Mouse (Mus musculus) forebrain, embryonic 10.5 days (tissue): Measurements from ENCODE around the gene Fam71f1. TPM values are rescaled to one million over a fixed set of nuclear protein-coding genes. Genes with fewer than 3 reads are reported as not detected.

ENCODE experiments used
- DNase-seq: peaks from one replicate; pipeline ENCODE4 v3.0.0-alpha.2; 2017; ENCODE audit warnings: low spot score; ENCODE audit errors: extremely low spot score
- H3K27ac ChIP-seq: fragments of 300-500 bp; sonication (generic); 2 replicates; pipeline ENCODE4 v1.5.1; 2016; ENCODE audit warnings: mild to moderate bottlenecking
- H3K27me3 ChIP-seq: fragments of 300-500 bp; sonication (generic); 2 replicates; pipeline ENCODE4 v1.6.1; 2016; ENCODE audit warnings: mild to moderate bottlenecking; ENCODE audit not compliant: poor library complexity, severe bottlenecking
- H3K36me3 ChIP-seq: fragments of 300-500 bp; sonication (generic); replicated peaks from 2 replicates; pipeline ENCODE4 v1.6.1; 2016; ENCODE audit warnings: mild to moderate bottlenecking, moderate library complexity
- H3K4me1 ChIP-seq: fragments of 300-500 bp; sonication (generic); 2 replicates; pipeline ENCODE4 v1.6.1; 2016
- H3K4me3 ChIP-seq: fragments of 300-500 bp; sonication (generic); 2 replicates; pipeline ENCODE4 v1.5.1; 2016; ENCODE audit warnings: mild to moderate bottlenecking, moderate library complexity
- H3K9me3 ChIP-seq: fragments of 300-500 bp; sonication (generic); 2 replicates; pipeline ENCODE4 v1.6.1; 2016; ENCODE audit warnings: mild to moderate bottlenecking, moderate library complexity
- WGBS: fragments of 180-500 bp; shearing (Covaris S2); methylation state at CpG from one replicate; pipeline ENCODE4 v1.1.7; 2016; 5-methylcytosine and 5-hydroxymethylcytosine counted together
- polyA plus RNA-seq: library from polyadenylated mRNA; unstranded; fragments of >200 nt; fragmentation: Nextera tagmentation; extraction: Ambion mirVana; gene quantifications from 2 replicates; pipeline ENCODE4 v1.2.1, GENCODE M21; 2016

The Fam71f1 gene
- polyA plus RNA-seq, 1 experiment from 2014 or later: not detected

DNA sequence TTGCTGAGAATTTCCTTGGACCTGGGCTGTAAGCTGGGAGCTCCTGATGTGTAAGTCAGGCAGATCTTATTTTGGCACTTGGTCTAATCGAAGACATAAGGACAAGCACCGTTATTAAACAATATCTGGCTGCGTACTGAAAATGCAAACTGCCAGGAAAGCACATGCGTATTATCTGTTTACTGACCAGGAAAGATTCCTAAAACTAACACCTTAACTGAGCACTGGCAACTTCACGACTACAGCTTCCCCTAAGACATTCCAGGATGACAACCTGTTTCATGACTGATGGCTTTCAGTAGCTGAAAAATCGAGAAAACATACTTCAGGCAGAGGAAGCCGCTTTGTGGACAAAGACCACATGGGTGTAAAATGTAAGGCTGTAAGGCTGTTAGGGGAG lies 28.2 kb downstream of the Fam71f1 start:
- 46% methylated on average over 7 of the region's 7 CpGs for WGBS

DNA sequence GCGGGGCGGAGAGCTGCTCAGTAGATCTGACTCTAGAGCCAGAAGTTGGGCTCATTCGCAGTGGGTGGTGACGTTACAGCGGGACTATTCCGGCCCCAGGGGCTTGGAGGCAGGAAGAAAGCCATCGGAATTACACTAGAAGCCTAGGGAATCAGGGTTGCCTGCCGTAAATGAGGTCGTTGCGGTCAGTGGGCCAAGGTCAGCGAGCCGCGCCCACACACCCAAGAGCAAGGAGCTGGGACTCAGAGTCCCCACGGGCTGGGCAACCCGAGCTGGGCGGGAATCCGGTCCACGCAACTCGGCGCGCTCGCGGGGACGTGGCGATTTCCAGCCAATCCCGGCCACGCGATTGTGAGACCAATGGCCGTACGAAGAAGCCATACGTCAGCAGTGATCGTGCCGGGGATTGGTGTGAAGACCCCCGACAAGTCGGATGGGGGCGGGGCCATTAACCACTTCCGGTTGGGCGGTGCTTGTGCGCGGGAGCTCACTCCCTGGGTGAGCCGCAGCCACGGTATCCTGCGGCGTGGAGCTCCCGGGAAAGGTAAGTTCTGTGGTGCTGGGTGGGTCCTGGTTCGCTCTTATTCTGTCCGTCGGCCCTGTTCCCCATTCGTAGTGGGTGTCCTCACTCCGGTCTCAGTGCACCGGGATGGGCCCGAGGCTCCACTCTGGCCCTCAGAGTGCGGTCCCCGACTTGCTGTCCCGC lies 28.9 kb downstream of the Fam71f1 start, which contains the start of gene Calu:
Gene Calu, plus strand, starts transcription at position 405 of the 706 bp plus-strand sequence.
- peak within 1 kb of the TSS; percentile 95 for H3K27ac ChIP-seq
- H3K27me3 ChIP-seq: no peaks in the 10 kb centered on the region
- 0 out of 2 replicates have a peak, but pooled peaks cover 6% of the 10 kb centered on the region for H3K36me3 ChIP-seq
- 0% methylated on average over 55 of the region's 55 CpGs for WGBS
- DNase-seq: peak; percentile 100
- H3K4me3 ChIP-seq: peak within 1 kb of the TSS; percentile 92
- H3K9me3 ChIP-seq: no peaks in the 10 kb centered on the region
- peaks cover 17% of the 10 kb centered on the region for H3K4me1 ChIP-seq

More for the DNA sequence above, 28.2 kb downstream of the Fam71f1 start:
- Histone ChIP-seq H3K9me3 (no peaks in the 10 kb centered on the region), H3K4me1 (peaks cover 17% of the 10 kb centered on the region), H3K4me3 (peak overlapping the region; percentile 92), H3K27ac (peak overlapping the region; percentile 95), H3K36me3 (0 out of 2 replicates have a peak, but pooled peaks cover 6% of the 10 kb centered on the region), H3K27me3 (no peaks in the 10 kb centered on the region)
- no peak for DNase-seq

DNA sequence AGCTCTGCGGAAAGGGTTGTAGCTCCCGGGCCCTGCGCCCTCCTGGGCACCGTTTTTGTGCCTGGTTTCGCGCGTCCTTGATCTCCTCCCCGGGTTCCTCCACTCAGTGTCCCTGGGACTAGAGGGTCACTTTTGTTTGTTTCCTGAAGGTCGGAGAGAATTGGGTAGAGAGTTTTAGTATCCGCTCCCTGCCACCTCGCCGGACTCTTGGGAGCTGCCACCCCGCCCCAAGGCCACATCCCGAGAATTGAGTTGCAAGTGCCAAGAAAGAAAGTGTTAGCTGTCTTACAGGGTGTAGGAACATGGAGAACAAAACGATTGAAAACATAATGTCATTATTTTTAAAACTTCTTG lies 29.4 kb downstream of the Fam71f1 start:
- Histone ChIP-seq H3K4me3 (peak overlapping the region; percentile 92), H3K27me3 (no peaks in the 10 kb centered on the region), H3K27ac (peak overlapping the region; percentile 95), H3K36me3 (0 out of 2 replicates have a peak, but pooled peaks cover 6% of the 10 kb centered on the region), H3K4me1 (peaks cover 17% of the 10 kb centered on the region), H3K9me3 (no peaks in the 10 kb centered on the region)
- under 1% methylated on average over 15 of the region's 15 CpGs for WGBS
- no peak for DNase-seq

DNA sequence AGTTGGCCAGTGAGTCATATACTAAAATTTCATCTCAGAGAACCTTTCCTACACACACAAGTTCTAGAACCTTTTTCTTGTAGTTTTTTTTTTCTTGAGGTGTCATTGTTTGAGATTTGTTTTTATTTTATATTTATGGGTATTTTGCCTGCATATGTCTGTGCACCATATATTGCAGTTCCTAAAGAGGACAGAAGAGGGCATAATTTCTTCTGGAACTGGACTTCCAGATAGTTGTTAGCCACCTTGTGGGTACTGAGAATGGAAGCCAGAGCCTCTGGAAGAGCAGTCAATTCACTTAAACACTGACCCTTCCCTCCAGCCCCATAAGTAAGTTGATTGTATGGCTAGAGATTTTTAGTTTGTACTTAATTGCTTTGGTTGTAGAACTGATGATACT lies 32.7 kb downstream of the Fam71f1 start:
- H3K4me3 ChIP-seq: no peak overlapping the region
- H3K27ac ChIP-seq: no peak overlapping the region
- peaks cover 17% of the 10 kb centered on the region for H3K4me1 ChIP-seq
- DNase-seq: no peak
- peaks cover 16% of the 10 kb centered on the region for H3K36me3 ChIP-seq
- no peaks in the 10 kb centered on the region for H3K9me3 ChIP-seq
- no peaks in the 10 kb centered on the region for H3K27me3 ChIP-seq

DNA sequence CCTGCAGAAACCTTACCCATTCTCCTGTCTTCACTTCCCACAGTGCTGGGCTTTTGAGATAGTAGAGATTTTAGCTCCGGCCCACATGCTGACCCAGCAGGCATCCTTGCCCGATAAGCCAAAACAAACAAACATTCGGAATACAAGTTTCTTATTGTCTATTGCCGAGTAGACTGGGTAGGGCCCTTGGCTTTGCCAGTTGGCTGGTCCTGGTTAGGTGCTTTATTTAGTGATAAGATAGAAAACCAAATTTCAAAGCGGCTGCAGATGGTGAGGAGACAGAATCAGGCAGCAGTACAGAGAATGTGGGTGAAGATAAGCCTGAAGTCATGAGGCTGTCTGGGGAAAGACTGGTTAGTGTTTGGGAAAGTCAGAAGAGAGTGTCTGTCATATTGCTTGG lies 33.9 kb downstream of the Fam71f1 start:
- no peak overlapping the region for H3K4me3 ChIP-seq
- H3K27ac ChIP-seq: no peak overlapping the region
- WGBS: 53% methylated on average over 5 of the region's 5 CpGs
- H3K27me3 ChIP-seq: no peaks in the 10 kb centered on the region
- H3K36me3 ChIP-seq: peaks cover 28% of the 10 kb centered on the region
- peaks cover 9% of the 10 kb centered on the region for H3K4me1 ChIP-seq
- DNase-seq: no peak
- no peaks in the 10 kb centered on the region for H3K9me3 ChIP-seq

DNA sequence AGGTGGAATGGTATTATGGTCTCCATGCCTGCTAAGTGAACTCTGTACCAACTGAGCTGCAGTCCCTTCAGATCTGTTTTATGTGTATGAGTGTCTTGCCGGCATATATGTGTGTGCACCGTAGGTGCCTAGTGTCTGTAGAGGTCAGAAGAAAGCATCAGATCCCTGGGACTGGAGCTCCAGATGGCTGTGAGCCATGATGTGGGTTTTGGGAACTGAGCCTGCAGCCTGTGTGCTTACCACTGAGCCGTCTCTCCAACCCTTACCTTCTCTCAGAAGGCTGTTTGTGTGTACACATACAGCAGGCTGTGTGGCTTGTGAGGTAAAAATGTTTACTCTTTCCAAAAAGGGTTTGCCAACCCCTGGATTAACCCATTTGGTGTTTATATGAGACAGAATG lies 40.4 kb downstream of the Fam71f1 start:
- peaks cover 80% of the 10 kb centered on the region for H3K36me3 ChIP-seq
- no peaks in the 10 kb centered on the region for H3K4me1 ChIP-seq
- DNase-seq: no peak
- H3K4me3 ChIP-seq: no peak overlapping the region
- no peak overlapping the region for H3K27ac ChIP-seq
- H3K27me3 ChIP-seq: no peaks in the 10 kb centered on the region
- no peaks in the 10 kb centered on the region for H3K9me3 ChIP-seq
- 95% methylated on average over 3 of the region's 3 CpGs for WGBS

DNA sequence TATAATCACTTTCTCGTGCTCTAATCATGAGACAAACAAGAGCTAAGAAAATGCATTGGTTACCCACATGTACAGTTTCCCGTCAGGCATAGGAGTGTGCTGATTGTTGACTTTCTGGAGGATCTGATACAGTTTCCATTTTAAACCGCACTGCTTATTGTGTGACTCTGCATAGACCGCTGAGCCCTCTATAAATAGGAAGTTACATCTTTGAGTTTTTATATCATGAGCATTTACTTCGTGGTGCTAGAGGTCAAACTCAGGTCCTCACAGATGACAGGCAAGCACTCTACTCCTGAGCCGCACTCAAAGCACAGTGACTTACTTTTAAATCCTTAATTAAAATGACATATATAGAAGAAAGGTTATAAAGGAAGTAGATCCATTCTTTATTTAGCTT lies 41.3 kb downstream of the Fam71f1 start:
- Histone ChIP-seq H3K27me3 (no peaks in the 10 kb centered on the region), H3K9me3 (no peaks in the 10 kb centered on the region), H3K36me3 (peaks cover 87% of the 10 kb centered on the region), H3K4me3 (no peak overlapping the region), H3K4me1 (no peaks in the 10 kb centered on the region), H3K27ac (no peak overlapping the region)
- no peak for DNase-seq
- 93% methylated on average over 6 of the region's 6 CpGs for WGBS

DNA sequence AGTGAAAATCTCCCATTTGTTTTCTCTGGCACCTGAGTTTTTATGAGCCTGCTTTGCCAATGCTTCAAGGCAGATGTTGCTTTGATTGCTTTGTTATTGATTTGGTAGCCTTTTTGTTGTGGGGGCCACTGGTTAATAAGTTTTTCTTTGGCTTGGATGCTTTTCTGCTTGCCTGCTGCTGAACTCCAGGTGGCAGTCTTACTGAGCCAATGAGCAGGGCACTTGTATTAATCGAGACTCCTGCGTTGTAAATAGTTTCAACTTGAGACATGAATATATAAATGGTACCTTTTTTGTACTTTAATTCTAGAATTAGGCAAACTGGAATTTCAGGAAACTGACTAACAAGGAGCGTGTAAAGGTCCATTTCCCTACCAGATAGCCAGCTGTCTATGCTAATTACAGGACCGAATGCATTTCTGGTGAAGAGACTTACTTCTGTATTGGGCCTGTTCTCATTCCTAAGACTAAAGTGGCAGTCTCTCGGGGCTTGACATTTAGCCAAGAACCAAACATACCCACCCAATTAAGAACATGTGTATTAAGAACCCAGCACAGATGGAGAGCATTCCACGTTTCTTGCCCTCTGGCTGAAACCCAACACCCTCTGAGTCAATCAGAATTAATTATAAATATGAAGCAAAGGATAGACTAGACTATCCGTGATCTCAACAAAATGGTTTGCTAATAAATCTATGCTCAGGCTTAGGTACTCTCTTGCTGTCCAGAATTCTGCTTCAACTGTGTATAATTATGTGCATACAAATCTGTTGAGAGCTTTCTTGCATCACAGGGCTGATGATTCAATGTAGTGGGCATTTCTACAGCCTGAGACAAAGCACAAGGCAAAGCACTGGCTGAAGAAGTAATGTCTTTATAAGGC lies 43.5 kb downstream of the Fam71f1 start:
- H3K4me1 ChIP-seq: no peaks in the 10 kb centered on the region
- WGBS: 71% methylated on average over 7 of the region's 7 CpGs
- H3K36me3 ChIP-seq: peaks cover 91% of the 10 kb centered on the region
- no peak for DNase-seq
- no peaks in the 10 kb centered on the region for H3K9me3 ChIP-seq
- H3K27ac ChIP-seq: no peak overlapping the region
- H3K27me3 ChIP-seq: no peaks in the 10 kb centered on the region
- H3K4me3 ChIP-seq: no peak overlapping the region

DNA sequence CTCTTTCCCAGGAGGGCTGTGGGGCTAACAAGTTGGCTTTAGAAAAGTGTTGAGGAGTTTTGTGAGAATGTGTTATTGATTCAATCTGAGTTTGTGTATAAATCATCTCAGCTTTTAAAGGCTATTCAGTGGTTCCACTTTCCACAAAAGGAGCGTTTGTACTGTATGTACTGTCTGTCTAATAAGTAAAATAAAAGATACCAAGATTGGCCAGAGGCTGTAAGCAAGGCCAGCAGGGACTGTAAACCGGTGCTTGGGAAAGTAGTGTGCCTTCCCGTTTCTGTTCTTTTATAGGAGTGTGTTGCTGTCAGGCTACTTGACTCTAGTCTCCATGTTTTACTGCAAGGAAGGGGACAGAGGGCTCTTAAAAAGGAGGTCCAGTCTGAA lies 44.2 kb downstream of the Fam71f1 start:
- Histone ChIP-seq H3K4me1 (no peaks in the 10 kb centered on the region), H3K27me3 (no peaks in the 10 kb centered on the region), H3K36me3 (peaks cover 91% of the 10 kb centered on the region), H3K4me3 (no peak overlapping the region), H3K27ac (no peak overlapping the region), H3K9me3 (no peaks in the 10 kb centered on the region)
- DNase-seq: no peak
- WGBS: 87% methylated on average over 3 of the region's 3 CpGs

DNA sequence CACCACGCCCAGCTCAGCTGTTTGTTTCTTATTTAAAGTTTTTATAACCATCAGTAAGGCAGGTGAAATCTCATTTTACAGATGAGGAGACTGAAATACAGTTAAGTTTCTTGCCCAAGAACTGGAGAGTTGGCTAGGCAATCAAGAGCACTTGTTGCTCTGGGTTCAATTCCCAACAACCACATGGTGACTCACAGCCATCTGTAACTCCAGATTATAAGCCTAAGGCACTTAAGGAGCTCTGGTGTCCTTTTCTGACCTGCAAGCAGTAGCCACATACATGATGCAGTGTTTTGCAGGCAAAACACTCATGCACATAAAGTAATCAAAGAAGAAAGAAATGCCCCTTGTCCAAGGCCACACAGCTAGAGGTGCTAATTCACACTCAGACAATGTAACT lies 46.3 kb downstream of the Fam71f1 start:
- Histone ChIP-seq H3K4me1 (no peaks in the 10 kb centered on the region), H3K9me3 (no peaks in the 10 kb centered on the region), H3K4me3 (no peak overlapping the region), H3K36me3 (peaks cover 91% of the 10 kb centered on the region), H3K27me3 (no peaks in the 10 kb centered on the region), H3K27ac (no peak overlapping the region)
- no peak for DNase-seq
- WGBS: 83% methylated on average over 1 of the region's 1 CpGs

DNA sequence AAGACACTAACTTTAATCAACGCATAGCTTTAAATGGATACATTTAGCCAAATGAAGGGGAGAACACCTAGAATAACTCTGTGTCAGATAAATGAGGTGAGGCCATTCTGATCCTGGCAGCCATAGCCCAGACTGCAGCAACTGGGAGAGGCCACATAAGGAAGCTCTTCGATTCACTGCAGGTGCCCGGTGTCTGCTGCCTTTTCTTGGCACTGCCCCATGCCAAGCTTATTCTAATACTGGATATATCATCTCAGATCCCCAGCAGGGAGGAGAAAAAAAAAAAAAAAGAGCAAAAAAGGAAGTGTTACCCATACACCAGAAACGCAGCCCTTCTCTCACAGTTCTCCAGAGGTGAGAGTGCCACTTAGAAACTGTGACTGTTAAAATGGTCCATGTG lies 58.4 kb downstream of the Fam71f1 start:
- Histone ChIP-seq H3K9me3 (no peaks in the 10 kb centered on the region), H3K27ac (no peak overlapping the region), H3K27me3 (no peaks in the 10 kb centered on the region), H3K36me3 (peaks cover 77% of the 10 kb centered on the region), H3K4me1 (peaks cover 2% of the 10 kb centered on the region), H3K4me3 (no peak overlapping the region)
- 99% methylated on average over 4 of the region's 4 CpGs for WGBS
- no peak for DNase-seq

DNA sequence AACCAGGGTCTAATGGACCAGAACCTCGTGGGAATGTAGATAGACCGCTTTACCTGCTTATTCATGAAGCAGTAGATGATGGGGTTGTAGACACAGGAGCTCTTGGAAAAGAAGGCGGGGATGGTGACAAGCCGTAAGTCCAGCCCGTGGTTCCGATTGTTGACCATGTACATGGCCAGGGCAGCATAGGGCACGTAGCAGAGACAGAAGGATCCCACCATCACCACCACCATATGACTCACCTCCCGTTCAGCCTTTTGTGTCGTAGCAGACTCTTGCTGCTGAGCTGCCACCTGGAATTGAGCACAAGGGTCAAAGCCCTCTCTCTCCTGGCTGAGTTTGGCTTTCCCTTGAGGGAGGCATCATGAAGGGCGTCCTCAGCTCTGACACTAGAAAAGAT lies 59.7 kb downstream of the Fam71f1 start:
- Histone ChIP-seq H3K36me3 (peaks cover 64% of the 10 kb centered on the region), H3K4me1 (peaks cover 6% of the 10 kb centered on the region), H3K27me3 (no peaks in the 10 kb centered on the region), H3K4me3 (no peak overlapping the region), H3K9me3 (no peaks in the 10 kb centered on the region), H3K27ac (no peak overlapping the region)
- no peak for DNase-seq
- 92% methylated on average over 10 of the region's 10 CpGs for WGBS

DNA sequence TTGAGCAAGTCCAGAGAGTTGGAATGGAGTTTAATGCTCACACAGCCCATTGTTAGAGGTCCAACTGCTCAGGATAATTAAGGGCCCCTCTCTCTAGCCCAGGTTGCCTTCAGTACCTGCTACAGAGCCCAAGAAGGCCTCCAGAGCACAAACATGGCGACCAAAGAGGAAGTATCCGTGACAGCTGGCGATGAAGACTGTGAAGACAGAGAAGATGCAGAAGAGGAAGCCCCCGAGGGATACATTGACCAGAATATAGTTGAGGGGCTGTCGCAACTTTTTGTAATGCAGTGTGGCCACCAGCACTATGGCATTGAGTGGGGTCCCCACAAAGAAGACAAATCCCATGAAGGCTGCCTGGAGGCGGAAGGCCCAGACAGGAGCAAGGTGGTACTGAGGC lies 61.0 kb downstream of the Fam71f1 start:
- Histone ChIP-seq H3K27ac (no peak overlapping the region), H3K4me1 (peaks cover 6% of the 10 kb centered on the region), H3K4me3 (no peak overlapping the region), H3K36me3 (peaks cover 51% of the 10 kb centered on the region), H3K27me3 (no peaks in the 10 kb centered on the region), H3K9me3 (no peaks in the 10 kb centered on the region)
- 91% methylated on average over 6 of the region's 6 CpGs for WGBS
- DNase-seq: no peak
